Mouse (Mus musculus) spleen, postnatal 36 days (tissue): ENCODE data around the gene Camkk1.
A peak's percentile ranks its signal among the peaks of the same experiment; 100 is the strongest.

Source experiments
- DNase-seq, 2 experiments: peaks; one replicate each; pipeline ENCODE4 v3.0.0; 2022; ENCODE audit warnings: low spot score in 2 of 2, mixed read lengths in 1 of 2

Camkk1 gene

DNA sequence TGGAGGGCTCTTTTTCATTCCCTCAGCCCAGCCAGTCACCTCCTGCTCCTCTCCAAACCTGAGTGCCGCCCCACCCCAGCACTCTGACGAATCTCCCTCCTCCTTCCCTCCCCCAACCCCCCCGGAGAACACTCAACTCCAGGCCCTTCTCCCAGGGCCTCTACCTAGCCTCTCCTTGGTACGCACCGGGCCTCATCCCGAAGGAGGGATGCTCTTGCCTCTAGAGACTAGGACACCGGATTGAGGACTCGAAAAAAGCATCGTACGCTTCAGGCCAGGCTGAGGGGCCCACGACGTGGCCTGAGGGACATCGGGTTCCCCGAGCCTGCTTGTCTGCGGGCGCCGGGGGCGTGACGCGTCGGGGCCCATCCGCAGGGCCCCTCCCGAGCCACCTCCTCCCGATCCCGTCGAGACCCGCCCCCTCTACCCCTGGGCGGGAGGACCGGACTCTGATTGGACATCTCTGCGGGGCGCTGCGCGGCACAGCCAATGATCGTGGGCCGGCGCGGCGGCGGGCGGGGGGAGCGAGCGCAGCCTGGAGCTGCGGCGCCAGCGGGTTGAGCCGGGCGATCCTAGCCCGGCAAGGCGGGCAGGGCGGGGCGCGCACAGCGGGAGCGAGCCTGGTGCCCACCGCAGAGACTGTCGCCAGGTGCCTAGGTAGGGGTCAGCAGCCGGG is at the start of gene Camkk1:
TSS of gene Camkk1 (plus strand) at position 538 of the 676 bp plus-strand sequence.
- peak; percentile 86 to 87 for DNase-seq

DNA sequence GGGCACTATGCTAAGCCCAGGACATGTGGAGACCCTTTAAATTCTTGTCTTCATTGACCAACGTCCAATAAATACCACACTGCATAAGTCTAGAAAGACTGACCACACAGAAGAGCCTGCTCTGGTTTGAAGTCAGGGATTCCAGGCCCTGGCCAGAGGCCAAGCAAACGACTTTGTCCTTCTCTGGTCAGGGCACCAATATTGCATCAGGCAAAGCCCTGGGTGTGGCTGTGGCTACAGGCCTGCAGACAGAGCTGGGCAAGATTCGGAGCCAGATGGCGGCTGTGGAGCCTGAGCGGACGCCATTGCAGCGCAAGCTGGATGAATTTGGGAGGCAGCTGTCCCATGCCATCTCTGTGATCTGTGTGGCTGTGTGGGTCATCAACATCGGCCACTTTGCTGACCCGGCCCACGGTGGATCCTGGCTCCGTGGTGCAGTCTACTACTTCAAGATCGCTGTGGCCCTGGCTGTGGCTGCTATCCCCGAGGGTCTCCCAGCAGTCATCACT is 43.8 kb upstream of the Camkk1 start:
- DNase-seq, result no peak

- DNase-seq, result no peak
Observed at GRCm38 (mm10) chr11:72982516-72982915, 36.3 kb upstream of the Camkk1 start.

DNA sequence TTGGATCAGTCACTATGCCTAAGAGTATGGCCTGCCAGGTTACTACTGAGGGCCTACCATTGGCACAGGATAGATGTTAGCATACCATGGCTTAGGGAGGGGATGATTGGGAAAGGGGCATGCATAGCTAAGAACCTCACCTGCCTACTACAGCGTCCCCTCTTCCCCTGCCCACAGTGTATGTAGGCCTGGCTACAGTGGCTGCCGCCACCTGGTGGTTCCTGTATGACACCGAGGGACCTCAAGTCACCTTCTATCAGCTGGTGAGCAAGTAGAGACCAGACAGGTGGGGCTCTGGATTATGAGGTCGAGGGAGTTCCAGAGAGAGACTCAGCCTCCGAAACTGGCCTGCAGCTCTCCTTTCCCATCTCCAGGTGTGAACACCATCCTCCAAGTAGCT is 35.5 kb upstream of the Camkk1 start:
- DNase-seq, result no peak

DNA sequence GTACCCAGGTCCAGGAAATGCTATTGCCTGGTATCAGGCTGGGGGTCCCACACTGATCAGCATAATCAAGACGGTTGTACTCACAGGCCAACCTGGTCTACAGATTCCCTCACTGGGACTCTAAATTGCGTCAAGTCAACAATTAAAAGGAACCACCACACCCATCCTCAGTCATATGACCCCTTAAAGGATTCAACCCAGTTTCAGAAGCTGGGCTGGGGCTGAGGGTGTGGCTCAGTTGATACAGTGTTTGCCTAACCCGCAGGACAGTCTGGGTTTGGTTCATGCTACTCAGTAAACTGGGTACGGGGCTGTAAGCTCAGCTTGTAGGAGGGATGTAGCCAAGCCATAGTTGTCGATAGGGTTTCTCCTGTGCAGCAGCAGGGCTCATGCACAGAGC is 32.1 kb upstream of the Camkk1 start:
- peak; percentile 19 to 37 for DNase-seq

- DNase-seq, result peak; percentile 47 to 50
Observed at GRCm38 (mm10) chr11:72987234-72987633, 31.6 kb upstream of the Camkk1 start.

GRCm38 (mm10) chr11:72987807-72988206 is 31.0 kb upstream of the Camkk1 start:
- no peak for DNase-seq

- DNase-seq, result no peak
Observed at GRCm38 (mm10) chr11:72989044-72989443, 29.8 kb upstream of the Camkk1 start.

DNA sequence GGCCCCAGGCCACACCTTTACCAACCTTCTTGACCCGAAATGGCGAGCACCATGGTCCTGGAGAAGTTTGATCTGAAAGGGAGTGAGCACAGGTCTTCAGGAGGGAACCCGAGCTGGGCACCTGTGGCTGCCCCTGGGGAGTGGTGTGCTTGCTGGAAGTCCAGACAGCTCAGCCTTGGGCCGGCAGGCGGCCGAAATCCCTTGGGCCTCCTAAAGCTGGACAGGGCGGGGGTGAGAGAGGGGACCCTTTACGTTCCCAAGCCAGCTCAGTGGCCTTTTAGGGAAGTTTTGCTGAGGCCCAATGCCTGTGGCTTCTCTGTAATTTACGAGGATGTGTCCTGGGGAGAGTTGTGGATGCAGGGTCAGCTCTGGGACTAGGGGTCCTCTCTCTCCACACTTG is 28.1 kb upstream of the Camkk1 start:
- no peak for DNase-seq

DNA sequence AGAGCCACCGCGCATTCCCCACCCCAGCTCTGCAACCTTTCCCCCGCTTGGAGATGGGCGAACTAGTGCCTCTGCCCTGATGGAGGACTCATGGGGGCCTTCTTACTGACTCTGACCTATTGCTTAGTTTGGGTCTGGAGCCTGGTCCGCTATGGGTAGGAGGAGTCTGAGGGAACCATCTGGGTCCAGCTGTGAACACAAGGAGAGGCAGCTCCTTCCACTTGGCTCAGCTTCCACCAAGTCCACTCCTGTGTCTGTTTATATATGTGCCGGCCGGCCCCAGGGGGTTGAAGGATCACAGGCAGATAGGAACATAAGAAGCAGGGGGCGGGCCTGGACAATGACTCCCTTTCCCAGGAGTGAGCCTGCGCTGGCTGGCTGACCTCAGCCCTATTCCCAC is 26.8 kb upstream of the Camkk1 start:
- no peak for DNase-seq

DNA sequence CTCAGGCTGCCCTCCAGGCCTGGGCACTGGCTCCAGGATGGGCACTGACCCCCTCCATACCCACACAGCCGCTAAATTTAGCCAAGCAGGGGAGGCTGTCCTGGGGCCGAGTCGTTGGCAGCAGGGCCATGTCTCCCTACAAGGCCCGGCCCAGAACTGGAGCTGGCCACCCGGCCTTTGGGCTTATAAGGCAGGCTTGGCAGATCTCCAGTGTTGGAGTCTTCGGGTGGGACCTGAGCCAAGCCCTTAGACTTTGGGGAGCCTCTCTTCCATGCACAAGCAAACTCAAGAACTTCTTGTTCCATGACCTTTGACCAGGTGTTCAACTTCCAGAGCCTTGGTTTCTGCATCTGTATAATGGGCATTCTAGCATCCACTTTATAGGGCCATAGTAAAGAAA is 22.5 kb upstream of the Camkk1 start:
- no peak for DNase-seq

DNA sequence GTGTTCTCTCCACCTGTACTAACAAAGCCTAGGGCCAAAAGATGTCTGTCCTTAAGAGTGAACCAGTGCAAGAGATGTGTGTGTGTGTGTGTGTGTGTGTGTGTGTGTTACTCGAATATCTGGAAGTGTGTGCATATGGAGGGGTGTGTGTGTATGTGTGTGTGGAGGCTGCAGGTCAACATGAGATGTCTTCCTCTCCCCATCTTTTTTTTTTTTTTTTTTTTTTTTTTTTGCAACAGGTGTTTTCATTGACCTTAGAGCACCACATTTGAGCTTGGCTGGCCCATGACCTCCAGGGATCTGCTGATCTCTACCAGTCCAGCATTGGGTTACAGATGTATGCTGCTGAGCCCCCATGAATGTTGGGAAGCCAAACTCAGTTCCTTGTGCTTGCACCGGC is 22.0 kb upstream of the Camkk1 start:
- no peak for DNase-seq

- DNase-seq, result no peak
Observed at GRCm38 (mm10) chr11:72997529-72998326, 21.1 kb upstream of the Camkk1 start.

DNA sequence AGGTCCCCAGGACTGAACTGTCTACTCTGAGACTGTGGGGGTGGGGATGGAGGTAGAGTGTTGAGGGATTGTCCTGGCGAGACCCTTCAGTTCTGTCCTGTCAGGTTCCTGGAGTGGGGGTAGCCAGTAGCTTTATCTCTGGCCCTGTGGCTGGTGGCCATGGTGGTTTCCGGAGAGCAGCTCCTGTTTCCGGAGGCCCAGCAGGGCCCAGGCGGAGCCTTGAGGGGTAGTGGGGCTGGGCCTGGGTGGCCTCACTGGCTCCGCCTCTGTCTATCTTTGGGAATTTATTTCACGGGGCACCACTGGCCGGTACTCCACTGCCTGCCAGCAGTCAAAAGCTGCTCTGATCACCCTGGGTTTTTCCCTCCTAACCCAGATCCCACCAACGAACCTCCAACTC is 20.0 kb upstream of the Camkk1 start, which contains the start of gene P2rx1:
TSS of gene P2rx1 (plus strand) at position 333 of the 400 bp plus-strand sequence.
- DNase-seq, result peak; percentile 25 to 27

- DNase-seq, result peak; percentile 66 to 69
Observed at GRCm38 (mm10) chr11:73001029-73001428, 17.8 kb upstream of the Camkk1 start.

- DNase-seq, result peak; percentile 24 to 41
Observed at GRCm38 (mm10) chr11:73006377-73006776, 12.4 kb upstream of the Camkk1 start.

DNA sequence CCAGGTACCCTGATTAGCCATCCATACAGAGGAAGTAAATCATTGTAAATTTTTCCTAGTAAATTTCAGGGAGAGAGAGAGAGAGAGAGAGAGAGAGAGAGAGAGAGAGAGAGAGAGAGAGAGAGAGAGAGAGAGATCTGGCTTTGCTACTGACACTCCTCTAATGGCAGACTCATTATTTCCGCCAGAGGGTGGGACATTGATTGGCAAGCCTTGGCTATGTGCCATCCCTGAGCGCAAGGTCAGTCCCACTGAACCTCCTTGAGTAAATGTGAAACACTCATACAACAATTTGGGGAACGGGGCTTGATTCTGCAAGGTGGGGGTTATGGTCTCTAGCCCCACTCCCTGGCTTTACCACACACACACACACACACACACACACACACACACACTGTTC is 11.7 kb upstream of the Camkk1 start:
- no peak for DNase-seq

DNA sequence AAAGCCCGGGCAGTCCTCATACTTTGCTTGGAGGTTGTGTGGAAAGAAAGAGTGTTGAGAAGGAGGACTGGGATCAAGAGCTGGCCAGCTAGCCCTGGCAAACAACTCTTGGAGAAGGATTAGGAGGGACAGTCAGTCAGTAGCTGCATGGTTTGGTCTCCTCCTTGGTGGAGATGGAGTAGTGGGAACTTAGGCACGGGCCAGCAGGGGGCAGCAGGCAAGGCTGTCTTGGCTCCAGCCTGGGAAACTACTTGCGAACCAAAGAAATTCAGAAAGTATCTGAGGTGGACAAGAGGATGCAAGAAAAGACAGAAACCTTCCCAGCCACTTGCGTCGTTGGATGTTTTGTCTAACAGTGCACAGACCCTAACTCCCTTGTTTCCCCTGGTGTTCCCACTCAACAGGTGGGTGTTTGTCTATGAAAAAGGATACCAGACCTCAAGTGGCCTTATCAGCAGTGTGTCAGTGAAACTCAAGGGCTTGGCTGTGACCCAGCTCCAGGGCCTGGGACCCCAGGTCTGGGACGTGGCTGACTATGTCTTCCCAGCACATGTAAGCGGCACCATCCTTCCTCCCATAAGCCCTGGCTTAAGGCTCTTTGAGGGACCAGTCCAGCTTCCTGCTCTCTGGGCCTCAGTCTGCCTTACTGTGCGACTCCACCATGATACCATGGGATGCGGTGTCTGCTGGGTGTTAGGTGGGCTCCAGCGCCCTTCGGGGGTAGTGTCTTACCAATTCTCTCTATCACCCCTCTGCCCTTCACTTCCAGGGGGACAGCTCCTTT is 10.9 kb upstream of the Camkk1 start:
- peak in 1 of 2 experiments; percentile 32 for DNase-seq

- DNase-seq, result no peak
Observed at GRCm38 (mm10) chr11:73008826-73009225, 10.0 kb upstream of the Camkk1 start.

DNA sequence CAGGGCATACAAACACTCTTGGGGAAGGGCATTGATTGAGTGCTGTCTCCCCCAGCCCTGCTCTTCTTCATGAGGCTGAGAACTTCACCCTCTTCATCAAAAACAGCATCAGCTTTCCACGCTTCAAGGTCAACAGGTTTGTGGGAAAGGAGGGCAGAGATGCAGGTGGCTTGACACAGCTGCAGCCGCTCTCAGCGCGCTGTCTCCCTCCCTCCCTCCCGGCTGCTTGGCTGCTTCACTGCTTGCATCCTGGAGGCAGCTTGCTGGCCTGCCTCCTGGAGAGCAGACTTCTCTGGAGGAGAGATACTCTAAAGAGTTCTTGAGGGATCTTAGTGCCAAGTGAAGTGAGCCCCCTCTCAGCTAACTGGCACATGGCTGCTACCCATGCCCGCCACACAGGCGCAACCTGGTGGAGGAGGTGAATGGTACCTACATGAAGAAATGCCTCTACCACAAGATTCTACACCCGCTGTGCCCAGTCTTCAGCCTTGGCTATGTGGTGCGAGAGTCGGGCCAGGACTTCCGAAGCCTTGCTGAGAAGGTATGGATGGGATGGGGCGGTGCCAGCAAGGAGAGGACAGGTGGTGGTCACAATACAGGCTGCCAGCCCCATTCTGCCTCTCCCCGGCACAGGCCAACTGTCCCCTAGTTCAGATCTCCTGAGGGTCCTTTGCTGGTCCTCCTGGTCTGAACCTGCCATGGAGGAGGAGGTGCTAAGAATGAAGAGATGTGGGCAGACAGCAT is 9.1 kb upstream of the Camkk1 start:
- no peak for DNase-seq

- DNase-seq, result no peak
Observed at GRCm38 (mm10) chr11:73013981-73014380, 4.8 kb upstream of the Camkk1 start.
